Mouse (Mus musculus): ENCODE data around the gene Chka. TPM values are rescaled to one million over a fixed set of nuclear protein-coding genes. Genes with fewer than 3 reads are reported as not detected.

Gene Chka
- polyA plus RNA-seq, 1 experiment: 30.9 TPM

GRCm38 (mm10) chr19:3832851-3833353 lies 18.7 kb upstream of the Chka start:
- Histone ChIP-seq H3K27me3 (ENCODE audit: control insufficient read depth, insufficient read depth, insufficient read length) (no peaks in the 10 kb centered on the region), H3K79me2 (ENCODE audit: control insufficient read depth, insufficient read depth) (no peaks in the 10 kb centered on the region), H3K79me3 (ENCODE audit: low read depth) (no peaks in the 10 kb centered on the region), H3K4me3 (ENCODE audit: insufficient read depth, poor library complexity, severe bottlenecking) (no peak overlapping the region), H3K36me3 (ENCODE audit: control insufficient read depth, insufficient read depth) (no peaks in the 10 kb centered on the region), H3ac (ENCODE audit: control insufficient read depth, insufficient read length, low read depth) (no peak overlapping the region)
- TF ChIP-seq MAX (IDR thresholded peaks at IDR 0.05): peak; percentile 76
- TF ChIP-seq FOSL1 (IDR thresholded peaks at IDR 0.05; ENCODE audit: insufficient read depth, low read length, poor library complexity, severe bottlenecking): peak; percentile 20
- TF ChIP-seq CEBPB (IDR thresholded peaks at IDR 0.05; ENCODE audit: low read depth): no peak
- TF ChIP-seq USF1 (IDR thresholded peaks at IDR 0.05; ENCODE audit: low read depth): peak; percentile 37
- TF ChIP-seq MYOD1 (IDR thresholded peaks at IDR 0.05; ENCODE audit: control insufficient read depth, insufficient read length, low read depth): peak; percentile 85

GRCm38 (mm10) chr19:3834301-3834700 lies 17.3 kb upstream of the Chka start:
- TF ChIP-seq FOSL1 (IDR thresholded peaks at IDR 0.05; ENCODE audit: insufficient read depth, low read length, poor library complexity, severe bottlenecking) (no peak), MAX (IDR thresholded peaks at IDR 0.05) (no peak), CTCF (IDR thresholded peaks at IDR 0.05; ENCODE audit: control insufficient read depth, insufficient read depth, insufficient read length) (no peak), USF1 (IDR thresholded peaks at IDR 0.05; ENCODE audit: low read depth) (no peak), MYOD1 (IDR thresholded peaks at IDR 0.05; ENCODE audit: control insufficient read depth, insufficient read length, low read depth) (no peak), MYOG (IDR thresholded peaks at IDR 0.05; ENCODE audit: control insufficient read depth, extremely low read depth, insufficient read length) (no peak), CEBPB (IDR thresholded peaks at IDR 0.05; ENCODE audit: low read depth) (no peak)
- no peaks in the 10 kb centered on the region for H3K27me3 ChIP-seq (ENCODE audit: control insufficient read depth, insufficient read depth, insufficient read length)
- H3K79me2 ChIP-seq (ENCODE audit: control insufficient read depth, insufficient read depth): no peaks in the 10 kb centered on the region
- no peaks in the 10 kb centered on the region for H3K79me3 ChIP-seq (ENCODE audit: low read depth)
- no peaks in the 10 kb centered on the region for H3K36me3 ChIP-seq (ENCODE audit: control insufficient read depth, insufficient read depth)
- H3ac ChIP-seq (ENCODE audit: control insufficient read depth, insufficient read length, low read depth): no peak overlapping the region
- no peak overlapping the region for H3K4me3 ChIP-seq (ENCODE audit: insufficient read depth, poor library complexity, severe bottlenecking)

GRCm38 (mm10) chr19:3836791-3837190 lies 14.8 kb upstream of the Chka start:
- Histone ChIP-seq H3K79me2 (ENCODE audit: control insufficient read depth, insufficient read depth) (no peaks in the 10 kb centered on the region), H3K36me3 (ENCODE audit: control insufficient read depth, insufficient read depth) (no peaks in the 10 kb centered on the region), H3K79me3 (ENCODE audit: low read depth) (no peaks in the 10 kb centered on the region), H3K4me3 (ENCODE audit: insufficient read depth, poor library complexity, severe bottlenecking) (no peak overlapping the region), H3K27me3 (ENCODE audit: control insufficient read depth, insufficient read depth, insufficient read length) (no peaks in the 10 kb centered on the region), H3ac (ENCODE audit: control insufficient read depth, insufficient read length, low read depth) (no peak overlapping the region)
- TF ChIP-seq CEBPB (IDR thresholded peaks at IDR 0.05; ENCODE audit: low read depth) (no peak), CTCF (IDR thresholded peaks at IDR 0.05; ENCODE audit: control insufficient read depth, insufficient read depth, insufficient read length) (no peak), MAX (IDR thresholded peaks at IDR 0.05) (no peak), MYOG (IDR thresholded peaks at IDR 0.05; ENCODE audit: control insufficient read depth, extremely low read depth, insufficient read length) (no peak), USF1 (IDR thresholded peaks at IDR 0.05; ENCODE audit: low read depth) (no peak), MYOD1 (IDR thresholded peaks at IDR 0.05; ENCODE audit: control insufficient read depth, insufficient read length, low read depth) (no peak), FOSL1 (IDR thresholded peaks at IDR 0.05; ENCODE audit: insufficient read depth, low read length, poor library complexity, severe bottlenecking) (no peak)

GRCm38 (mm10) chr19:3838931-3839330 lies 12.6 kb upstream of the Chka start:
- no peak overlapping the region for H3ac ChIP-seq (ENCODE audit: control insufficient read depth, insufficient read length, low read depth)
- H3K36me3 ChIP-seq (ENCODE audit: control insufficient read depth, insufficient read depth): no peaks in the 10 kb centered on the region
- peak; percentile 85 for TF ChIP-seq MAX (IDR thresholded peaks at IDR 0.05)
- peak; percentile 84 for TF ChIP-seq USF1 (IDR thresholded peaks at IDR 0.05; ENCODE audit: low read depth)
- no peak for TF ChIP-seq FOSL1 (IDR thresholded peaks at IDR 0.05; ENCODE audit: insufficient read depth, low read length, poor library complexity, severe bottlenecking)
- TF ChIP-seq CEBPB (IDR thresholded peaks at IDR 0.05; ENCODE audit: low read depth): peak; percentile 81
- no peak for TF ChIP-seq MYOG (IDR thresholded peaks at IDR 0.05; ENCODE audit: control insufficient read depth, extremely low read depth, insufficient read length)
- no peaks in the 10 kb centered on the region for H3K79me2 ChIP-seq (ENCODE audit: control insufficient read depth, insufficient read depth)
- H3K4me3 ChIP-seq (ENCODE audit: insufficient read depth, poor library complexity, severe bottlenecking): no peak overlapping the region
- H3K27me3 ChIP-seq (ENCODE audit: control insufficient read depth, insufficient read depth, insufficient read length): no peaks in the 10 kb centered on the region
- H3K79me3 ChIP-seq (ENCODE audit: low read depth): no peaks in the 10 kb centered on the region

GRCm38 (mm10) chr19:3839686-3840085 lies 11.9 kb upstream of the Chka start:
- H3K36me3 ChIP-seq (ENCODE audit: control insufficient read depth, insufficient read depth): no peaks in the 10 kb centered on the region
- H3K4me3 ChIP-seq (ENCODE audit: insufficient read depth, poor library complexity, severe bottlenecking): no peak overlapping the region
- no peaks in the 10 kb centered on the region for H3K27me3 ChIP-seq (ENCODE audit: control insufficient read depth, insufficient read depth, insufficient read length)
- H3K79me2 ChIP-seq (ENCODE audit: control insufficient read depth, insufficient read depth): no peaks in the 10 kb centered on the region
- no peaks in the 10 kb centered on the region for H3K79me3 ChIP-seq (ENCODE audit: low read depth)
- H3ac ChIP-seq (ENCODE audit: control insufficient read depth, insufficient read length, low read depth): no peak overlapping the region
- TF ChIP-seq CEBPB (IDR thresholded peaks at IDR 0.05; ENCODE audit: low read depth): peak; percentile 93
- no peak for TF ChIP-seq CTCF (IDR thresholded peaks at IDR 0.05; ENCODE audit: control insufficient read depth, insufficient read depth, insufficient read length)
- TF ChIP-seq MYOD1 (IDR thresholded peaks at IDR 0.05; ENCODE audit: control insufficient read depth, insufficient read length, low read depth): peak; percentile 93

- H3ac ChIP-seq (ENCODE audit: control insufficient read depth, insufficient read length, low read depth): no peak overlapping the region
- peak; percentile 49 for TF ChIP-seq MYOD1 (IDR thresholded peaks at IDR 0.05; ENCODE audit: control insufficient read depth, insufficient read length, low read depth)
- TF ChIP-seq MAX (IDR thresholded peaks at IDR 0.05): no peak
- no peak for TF ChIP-seq FOSL1 (IDR thresholded peaks at IDR 0.05; ENCODE audit: insufficient read depth, low read length, poor library complexity, severe bottlenecking)
- no peak for TF ChIP-seq CTCF (IDR thresholded peaks at IDR 0.05; ENCODE audit: control insufficient read depth, insufficient read depth, insufficient read length)
- TF ChIP-seq MYOG (IDR thresholded peaks at IDR 0.05; ENCODE audit: control insufficient read depth, extremely low read depth, insufficient read length): no peak
- TF ChIP-seq CEBPB (IDR thresholded peaks at IDR 0.05; ENCODE audit: low read depth): no peak
- TF ChIP-seq USF1 (IDR thresholded peaks at IDR 0.05; ENCODE audit: low read depth): peak; percentile 69
Measured at GRCm38 (mm10) chr19:3840214-3840651, 11.3 kb upstream of the Chka start.

More at GRCm38 (mm10) chr19:3840214-3840651, 11.3 kb upstream of the Chka start:
- Histone ChIP-seq H3K79me2 (ENCODE audit: control insufficient read depth, insufficient read depth) (no peaks in the 10 kb centered on the region), H3K27me3 (ENCODE audit: control insufficient read depth, insufficient read depth, insufficient read length) (no peaks in the 10 kb centered on the region), H3K79me3 (ENCODE audit: low read depth) (no peaks in the 10 kb centered on the region), H3K36me3 (ENCODE audit: control insufficient read depth, insufficient read depth) (no peaks in the 10 kb centered on the region), H3K4me3 (ENCODE audit: insufficient read depth, poor library complexity, severe bottlenecking) (no peak overlapping the region)

All from C2C12 (cell line).